ENCODE assay signal across 8 mouse cellular contexts in the genomic region with DNA sequence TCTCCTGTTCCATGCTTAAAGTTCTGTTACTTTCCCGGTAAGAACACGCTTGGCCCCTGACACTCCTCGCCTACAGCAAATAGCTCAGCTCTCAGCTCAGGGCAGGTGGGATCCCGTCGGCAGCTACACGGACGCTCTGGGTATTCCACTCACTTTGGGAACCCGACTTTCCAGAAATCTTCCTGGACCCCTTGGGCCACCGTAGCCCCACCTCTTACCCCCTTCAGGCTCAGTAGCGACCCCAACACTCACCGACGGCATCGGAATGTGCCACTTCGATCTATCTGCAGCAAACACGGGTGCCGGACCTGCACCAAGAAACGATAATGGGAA. TPM values are rescaled to one million over a fixed set of nuclear protein-coding genes. Genes with fewer than 3 reads are reported as not detected.
A peak's percentile ranks its signal among the peaks of the same experiment; 100 is the strongest.
DNase-seq lines count a peak whose midpoint lies in the region; ATAC-seq lines count a peak whose summit lies in the region.

TSS of gene Ganc (plus strand) at position 244 of the 333 bp plus-strand sequence.

- DNase-seq in neural tube, embryonic 11.5 days (ENCODE audit: low spot score) = no peak
- DNase-seq in neural tube, embryonic 10.5 days (ENCODE audit: extremely low spot score, low spot score) = no peak
- no peak for DNase-seq in left cerebral cortex, adult 8-10 months (ENCODE audit: low spot score in 2 of 2)
- no peak for DNase-seq in retina, postnatal 1 day
- no peak for DNase-seq in urinary bladder, postnatal 4 days (ENCODE audit: low spot score in 2 of 2)

- H3K9ac ChIP-seq in neural tube, embryonic 11.5 days (ENCODE audit: low read length) = peak within 1 kb of the TSS; percentile 81
- H3K9ac ChIP-seq in midbrain, embryonic 16.5 days (ENCODE audit: low read depth, low read length) = peak within 1 kb of the TSS; percentile 73

- peak; percentile 73 for ATAC-seq in neural tube, embryonic 11.5 days (ENCODE audit: insufficient read depth, low FRiP score, low TSS enrichment)
- peak; percentile 52 for ATAC-seq in common myeloid progenitor, adult 5-6 weeks (replicated peaks; ENCODE audit: low read depth, poor library complexity, severe bottlenecking)
- peak; percentile 38 for ATAC-seq in granulocyte monocyte progenitor cell, adult 5-6 weeks (replicated peaks; ENCODE audit: poor library complexity, severe bottlenecking)
- ATAC-seq in midbrain, embryonic 16.5 days = peak; percentile 87

- no peaks in the 10 kb centered on the region for H3K4me1 ChIP-seq in neural tube, embryonic 11.5 days (ENCODE audit: control insufficient read depth, insufficient read depth, low read length)
- H3K4me1 ChIP-seq in midbrain, embryonic 16.5 days (ENCODE audit: control insufficient read depth, insufficient read depth, low read length) = peaks cover 21% of the 10 kb centered on the region

- peak within 1 kb of the TSS; percentile 80 for H3K4me2 ChIP-seq in neural tube, embryonic 11.5 days (ENCODE audit: low read depth)
- H3K4me2 ChIP-seq in midbrain, embryonic 16.5 days (ENCODE audit: low read length) = peak within 1 kb of the TSS; percentile 86

- H3K27me3 ChIP-seq in neural tube, embryonic 11.5 days (ENCODE audit: control insufficient read depth, insufficient read depth, low read length) = no peaks in the 10 kb centered on the region
- no peaks in the 10 kb centered on the region for H3K27me3 ChIP-seq in midbrain, embryonic 16.5 days (ENCODE audit: control insufficient read depth, insufficient read depth, low read depth, low read length)

- H3K4me3 ChIP-seq in neural tube, embryonic 11.5 days (ENCODE audit: low read depth, low read length) = peak within 1 kb of the TSS; percentile 48
- H3K4me3 ChIP-seq in midbrain, embryonic 16.5 days (ENCODE audit: low read depth, low read length) = peak within 1 kb of the TSS; percentile 88

- no peaks in the 10 kb centered on the region for H3K9me3 ChIP-seq in neural tube, embryonic 11.5 days (ENCODE audit: control insufficient read depth, low read length)
- no peaks in the 10 kb centered on the region for H3K9me3 ChIP-seq in midbrain, embryonic 16.5 days (replicated peaks; ENCODE audit: control insufficient read depth, low read length, poor library complexity, severe bottlenecking)

- peak within 1 kb of the TSS; percentile 86 for H3K27ac ChIP-seq in neural tube, embryonic 11.5 days (ENCODE audit: low read depth, low read length)
- H3K27ac ChIP-seq in midbrain, embryonic 16.5 days (ENCODE audit: low read length) = peak within 1 kb of the TSS; percentile 84

- under 1% methylated on average over 17 of the region's 17 CpGs for WGBS in neural tube, embryonic 11.5 days
- WGBS in midbrain, embryonic 16.5 days = under 1% methylated on average over 17 of the region's 17 CpGs

- no peaks in the 10 kb centered on the region for H3K36me3 ChIP-seq in neural tube, embryonic 11.5 days (ENCODE audit: control insufficient read depth, insufficient read depth, low read length)
- no peaks in the 10 kb centered on the region for H3K36me3 ChIP-seq in midbrain, embryonic 16.5 days (ENCODE audit: control insufficient read depth, insufficient read depth, low read length)

RNA-seq across cellular contexts. Expression of gene Ganc, which starts in this region (rescaled TPM):
- 7.4 and 7.7 TPM in 2 replicates for polyA plus RNA-seq in neural tube, embryonic 11.5 days (2014; fragmentation: Nextera tagmentation; extraction: Ambion mirVana)
- 20.6 and 21.9 TPM in 2 replicates for total RNA-seq in common myeloid progenitor, adult 5-6 weeks (2017)
- 16.9 and 36.3 TPM in 2 replicates for total RNA-seq in granulocyte monocyte progenitor cell, adult 5-6 weeks (2014; fragmentation: Nextera tagmentation)
- 20.1 and 33.1 TPM in 2 replicates for total RNA-seq in granulocyte monocyte progenitor cell, adult 5-6 weeks (2017)
- 10 to 100 TPM; 14.2 to 18.3 (median 16.2) TPM for total RNA-seq in left cerebral cortex, adult 8-10 months (2022)
- 8.6 and 9.8 TPM in 2 replicates for polyA plus RNA-seq in midbrain, embryonic 16.5 days (2015; fragmentation: Nextera tagmentation; extraction: Ambion mirVana)
